Mouse (Mus musculus) cerebellum, postnatal 25 days (tissue): ENCODE measurements around the gene Rreb1.

Source experiments
- DNase-seq, 2 experiments: peaks; one replicate each; pipeline ENCODE4 v3.0.0; 2021; ENCODE audit warnings: mixed read lengths in 2 of 2

Gene Rreb1

DNA sequence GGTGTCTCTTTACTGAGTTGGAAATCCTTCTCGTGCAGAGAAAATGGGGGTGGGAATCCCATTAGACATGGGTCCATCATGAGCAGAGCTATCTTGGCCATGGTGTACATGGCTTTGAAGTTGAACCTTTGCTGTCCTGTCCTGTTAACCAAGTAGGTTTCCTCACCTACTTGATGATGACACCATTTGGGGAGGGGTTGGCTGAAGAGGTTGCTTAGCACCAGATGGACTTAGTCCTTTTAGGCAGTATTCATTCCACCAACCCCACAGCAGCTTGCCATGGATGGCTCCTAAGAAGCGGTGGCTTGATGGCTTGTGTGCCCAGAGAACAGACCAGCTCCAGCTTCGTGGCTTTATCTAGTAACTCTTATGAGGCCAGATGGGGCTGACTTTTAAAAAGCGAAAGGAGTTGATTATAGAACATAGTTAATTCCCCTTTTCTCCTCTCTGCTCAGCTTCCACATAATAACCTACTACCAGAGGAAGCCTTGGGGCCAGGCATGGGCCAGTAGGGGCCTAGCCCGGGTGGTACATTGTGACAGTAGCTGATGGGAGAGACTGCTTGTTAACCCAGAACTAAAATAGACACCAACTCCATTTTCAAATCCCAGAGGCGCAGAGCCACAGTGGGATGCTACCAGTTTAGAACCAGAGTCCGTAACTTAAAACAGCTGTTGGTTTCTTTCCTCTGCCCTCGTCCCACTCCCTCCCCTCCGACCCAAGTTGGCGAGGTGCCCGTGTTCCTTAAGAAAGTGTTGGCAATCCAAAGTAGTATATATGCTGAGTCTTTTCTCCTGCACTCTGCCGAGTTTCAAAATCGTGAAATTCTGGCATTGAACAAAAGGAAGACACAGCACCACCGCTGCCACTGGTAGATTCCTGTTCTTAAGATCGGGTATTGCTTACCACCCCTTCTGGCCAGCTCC is 140.4 kb downstream of the Rreb1 start:
- DNase-seq, result no peak

DNA sequence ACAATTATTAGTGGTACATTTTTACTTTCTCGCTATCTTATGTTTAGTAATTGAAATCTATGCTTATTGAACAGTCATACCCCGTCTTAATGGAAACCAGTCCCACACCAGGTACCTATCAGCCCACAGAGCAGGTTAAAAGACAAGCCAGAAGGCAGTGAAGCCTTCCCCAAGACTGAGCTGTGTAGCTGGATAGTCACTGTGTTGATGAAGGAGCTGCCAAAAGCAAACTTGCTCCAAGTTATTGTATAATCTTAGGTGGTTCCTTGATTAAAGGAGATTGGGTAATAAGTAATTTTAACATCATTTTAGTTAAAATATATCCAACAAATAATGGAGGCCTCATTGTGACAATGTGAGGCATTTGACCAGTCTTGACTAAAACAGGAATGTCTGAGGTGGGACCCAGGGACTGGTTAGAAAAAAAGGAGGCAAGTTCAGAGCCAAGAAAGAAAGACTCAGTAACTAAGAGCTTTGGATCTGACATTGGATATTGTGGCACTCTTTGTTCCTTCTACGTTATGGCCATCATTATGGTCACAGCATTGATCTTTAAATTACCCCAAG is 141.6 kb downstream of the Rreb1 start:
- DNase-seq, result no peak

DNA sequence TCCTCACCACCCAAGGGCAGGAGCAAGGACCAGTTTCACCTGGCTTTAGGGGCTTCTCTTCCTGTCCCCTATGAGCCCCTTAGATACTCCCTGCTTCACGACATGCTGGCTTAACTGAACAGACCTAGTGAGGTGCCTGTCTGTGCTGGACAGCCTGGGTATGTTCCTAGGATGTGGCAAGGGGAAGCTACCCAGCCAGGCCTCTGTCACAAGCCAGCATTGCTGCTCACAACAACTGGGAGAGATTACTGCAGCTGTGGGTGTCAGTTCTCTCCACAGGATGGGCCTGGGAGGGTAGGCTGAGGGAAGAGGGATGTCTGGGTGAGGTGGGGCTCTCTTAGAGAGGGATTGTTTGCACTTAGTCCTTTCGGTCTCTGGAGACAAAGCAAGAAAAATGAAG is 142.5 kb downstream of the Rreb1 start:
- no peak for DNase-seq

DNA sequence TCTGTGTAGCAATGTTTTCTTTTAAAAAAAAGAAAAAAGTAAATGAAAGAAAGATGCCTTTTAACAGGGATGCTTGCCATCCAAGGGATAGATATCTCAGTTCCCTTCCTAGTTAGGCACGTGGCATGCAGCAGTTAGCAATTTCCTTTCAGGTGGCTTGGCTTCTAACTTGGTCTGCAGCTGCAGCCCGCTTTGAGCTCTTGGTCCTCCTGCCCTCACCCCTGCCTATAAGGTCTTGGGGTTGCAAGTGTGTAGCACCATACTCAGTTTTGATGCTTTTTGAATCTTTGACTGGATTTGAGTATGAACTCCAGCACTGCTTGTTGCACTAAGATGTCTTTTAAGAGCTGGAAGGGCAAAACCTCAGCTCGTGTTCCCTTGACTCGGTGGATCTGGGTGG is 144.9 kb downstream of the Rreb1 start:
- no peak for DNase-seq

DNA sequence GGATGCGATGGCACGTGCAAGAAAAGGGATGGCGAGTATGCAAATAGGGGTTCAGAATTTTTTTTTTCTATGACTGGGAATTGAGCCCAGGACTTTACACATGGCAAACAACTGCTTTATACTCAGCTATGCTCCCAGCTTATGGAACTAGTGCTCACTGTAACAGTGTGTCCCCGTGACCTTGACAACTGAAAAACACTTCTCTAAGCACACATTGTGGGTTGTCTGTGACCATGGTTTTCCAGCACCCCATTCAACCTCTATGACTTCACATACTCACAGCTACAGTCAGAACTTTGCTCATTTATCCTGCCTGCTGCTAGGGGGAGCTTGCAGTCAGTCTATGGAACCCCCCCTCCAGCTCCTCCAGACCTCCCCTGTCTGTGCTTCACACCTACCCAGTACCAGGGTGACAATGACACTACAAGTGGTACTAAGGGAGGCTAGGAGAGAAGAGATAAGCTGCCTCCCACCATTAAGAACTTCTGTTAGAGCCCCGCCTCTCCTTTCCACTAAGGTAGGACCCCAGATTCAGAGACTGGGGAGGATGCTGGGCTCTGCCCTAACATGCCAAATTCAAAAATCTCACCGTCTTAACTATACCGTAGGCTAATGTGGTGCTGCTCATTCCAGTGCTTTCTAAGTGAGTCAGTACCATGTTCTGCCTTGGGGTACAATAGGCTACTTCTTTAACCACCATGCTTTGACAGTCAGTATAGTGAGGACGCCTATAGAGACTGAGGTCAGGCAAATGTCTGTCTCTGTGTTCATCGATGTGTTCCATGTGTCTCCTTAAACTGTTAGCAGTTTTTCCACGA is 145.7 kb downstream of the Rreb1 start:
- no peak for DNase-seq

DNA sequence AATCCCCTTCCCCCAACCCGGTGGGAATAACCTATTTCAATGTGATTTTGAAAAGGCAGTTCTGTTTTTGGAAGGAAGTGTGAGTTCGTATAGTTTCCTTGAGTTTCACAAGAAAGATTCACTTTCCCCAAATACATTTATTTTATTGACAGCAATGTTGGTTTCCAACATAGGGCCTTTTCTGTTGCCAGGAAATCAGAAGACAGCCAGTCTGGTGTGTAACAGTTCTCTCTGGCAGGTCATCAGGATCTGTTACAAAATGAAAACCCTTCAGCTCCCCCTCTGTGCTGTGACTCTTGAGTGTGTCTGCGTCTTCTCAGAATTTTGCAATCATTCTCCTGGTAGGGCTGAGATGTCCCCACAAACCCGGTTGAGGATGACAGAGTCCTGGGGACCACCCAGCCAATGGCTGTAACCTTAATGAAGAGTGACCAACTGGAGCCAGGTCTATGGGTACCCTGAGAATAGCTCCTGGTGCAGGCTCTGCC is 146.3 kb downstream of the Rreb1 start:
- DNase-seq, result no peak

DNA sequence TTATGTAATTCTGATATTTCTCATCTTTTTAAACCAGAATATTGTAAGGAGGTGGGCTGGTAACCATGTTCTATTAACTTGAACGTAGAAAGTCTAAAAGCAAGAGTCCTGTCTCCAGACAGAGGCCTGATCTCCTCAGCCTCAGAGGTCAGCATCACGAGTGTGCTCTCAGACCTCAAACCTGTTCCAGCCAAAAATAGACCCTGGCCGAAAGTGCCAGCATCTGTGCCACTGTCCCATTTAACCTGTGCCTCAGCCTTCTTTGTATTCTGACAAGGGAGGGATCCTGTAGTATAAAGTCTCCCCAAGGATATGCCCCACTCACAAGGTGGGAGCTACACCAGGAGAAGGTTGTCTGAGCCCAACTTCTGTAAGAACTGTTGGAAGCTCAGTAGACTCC is 148.2 kb downstream of the Rreb1 start:
- no peak for DNase-seq

DNA sequence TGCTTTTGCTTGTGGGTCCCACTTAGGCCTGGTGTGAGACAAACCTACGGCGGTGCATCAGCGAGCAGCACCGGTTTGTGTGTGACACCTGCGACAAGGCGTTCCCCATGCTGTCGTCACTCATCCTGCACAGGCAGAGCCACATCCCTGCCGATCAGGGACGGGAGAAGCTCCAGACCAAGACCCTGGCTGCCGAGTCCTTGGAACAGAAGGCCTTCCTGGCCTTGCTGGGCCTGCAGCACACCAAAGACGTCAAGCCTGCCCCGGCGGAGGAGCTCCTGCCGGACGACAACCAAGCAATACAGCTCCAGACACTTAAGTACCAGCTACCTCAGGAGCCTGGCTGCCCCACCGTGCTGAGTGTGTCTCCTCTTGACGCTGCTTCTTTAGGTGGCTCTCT is 151.3 kb downstream of the Rreb1 start:
- DNase-seq, result no peak

DNA sequence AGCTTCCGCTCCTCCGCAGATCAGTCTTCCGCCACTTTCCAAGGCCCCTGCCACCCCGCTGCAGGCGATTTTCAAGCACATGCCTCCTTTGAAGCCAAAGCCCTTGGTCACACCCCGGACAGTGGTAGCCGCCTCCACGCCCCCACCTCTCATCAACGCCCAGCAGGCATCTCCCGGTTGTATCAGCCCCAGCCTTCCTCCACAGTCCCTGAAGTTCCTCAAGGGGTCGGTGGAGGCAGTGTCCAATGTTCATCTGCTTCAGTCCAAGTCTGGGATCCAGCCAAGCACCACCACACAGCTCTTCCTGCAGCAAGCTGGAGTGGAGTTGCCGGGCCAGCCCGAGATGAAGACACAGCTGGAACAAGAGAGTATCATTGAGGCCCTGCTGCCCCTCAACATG is 151.9 kb downstream of the Rreb1 start:
- DNase-seq, result no peak

DNA sequence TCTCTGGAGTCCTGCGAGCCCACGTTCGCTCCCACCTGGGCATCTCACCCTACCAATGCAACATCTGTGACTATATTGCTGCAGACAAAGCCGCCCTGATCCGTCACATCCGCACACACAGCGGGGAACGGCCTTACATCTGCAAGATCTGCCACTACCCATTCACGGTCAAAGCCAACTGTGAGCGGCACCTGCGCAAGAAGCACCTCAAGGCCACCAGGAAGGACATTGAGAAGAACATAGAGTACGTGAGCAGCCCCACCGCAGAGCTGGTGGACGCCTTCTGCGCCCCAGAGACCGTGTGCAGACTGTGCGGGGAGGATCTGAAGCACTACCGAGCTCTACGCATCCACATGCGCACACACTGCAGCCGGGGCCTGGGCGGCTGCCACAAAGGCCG is 152.4 kb downstream of the Rreb1 start:
- no peak for DNase-seq

DNA sequence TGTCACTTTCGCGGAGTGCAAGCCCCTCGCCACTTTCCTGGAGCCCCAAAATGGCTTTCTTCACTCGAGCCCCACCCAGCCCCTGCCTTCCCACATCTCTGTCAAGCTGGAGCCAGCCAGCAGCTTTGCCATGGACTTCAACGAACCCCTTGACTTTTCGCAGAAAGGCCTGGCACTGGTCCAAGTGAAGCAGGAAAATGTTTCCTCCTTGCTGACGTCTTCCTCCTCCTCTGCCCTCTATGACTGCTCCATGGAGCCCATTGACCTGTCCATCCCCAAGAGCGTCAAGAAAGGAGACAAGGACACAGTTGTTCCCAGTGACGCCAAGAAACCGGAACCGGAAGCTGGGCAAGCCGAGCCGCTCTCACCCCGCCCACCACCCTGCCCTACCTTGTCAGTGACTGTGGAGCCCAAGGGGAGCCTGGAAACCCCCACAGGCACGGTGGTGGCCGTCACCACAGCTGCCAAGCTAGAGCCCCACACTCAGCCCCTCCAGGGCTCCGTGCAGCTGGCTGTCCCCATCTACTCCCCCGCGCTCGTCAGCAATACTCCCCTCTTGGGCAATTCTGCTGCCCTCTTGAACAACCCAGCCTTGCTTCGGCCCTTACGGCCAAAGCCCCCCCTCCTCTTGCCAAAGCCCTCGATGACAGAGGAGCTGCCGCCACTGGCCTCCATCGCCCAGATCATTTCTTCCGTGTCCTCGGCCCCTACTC is 153.2 kb downstream of the Rreb1 start:
- DNase-seq, result no peak

DNA sequence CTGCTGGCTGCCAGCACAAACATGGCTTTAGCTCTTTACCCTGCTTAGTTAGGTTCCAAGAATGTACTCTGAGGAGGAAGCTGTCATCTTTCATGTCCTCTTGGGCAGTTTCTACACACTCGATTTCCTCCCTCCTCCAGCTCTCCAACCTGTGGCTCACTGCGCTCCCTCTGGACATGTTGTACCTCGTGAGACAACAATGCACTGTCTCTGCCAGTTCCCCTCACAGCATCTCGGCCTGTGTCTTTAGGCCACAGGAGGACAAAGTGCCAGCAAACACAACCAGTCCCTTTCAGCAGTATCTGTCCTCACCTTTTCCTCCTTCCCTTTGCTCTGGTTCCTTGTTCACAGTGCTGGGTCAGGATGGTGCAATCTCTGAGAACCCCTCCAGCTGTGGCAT is 155.9 kb downstream of the Rreb1 start:
- DNase-seq, result no peak

DNA sequence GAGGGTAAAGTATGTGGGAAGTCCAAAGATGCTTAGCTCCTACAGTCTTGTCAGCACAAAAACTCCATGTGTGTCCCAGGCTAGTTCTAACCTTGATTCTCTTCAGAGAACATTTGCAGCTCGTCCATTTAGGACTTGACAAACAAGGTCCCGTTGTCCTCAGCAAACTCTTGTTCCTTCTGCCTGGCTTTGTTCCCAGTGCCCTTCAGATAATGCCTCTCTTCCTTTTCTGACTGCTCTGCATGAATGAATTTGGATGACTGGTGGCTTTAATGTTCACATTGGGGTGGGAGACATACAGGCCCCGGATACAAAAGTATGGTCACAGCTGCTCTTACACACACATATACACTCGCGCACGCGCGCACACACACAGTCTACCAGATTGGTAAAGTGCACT is 156.7 kb downstream of the Rreb1 start:
- DNase-seq, result no peak

DNA sequence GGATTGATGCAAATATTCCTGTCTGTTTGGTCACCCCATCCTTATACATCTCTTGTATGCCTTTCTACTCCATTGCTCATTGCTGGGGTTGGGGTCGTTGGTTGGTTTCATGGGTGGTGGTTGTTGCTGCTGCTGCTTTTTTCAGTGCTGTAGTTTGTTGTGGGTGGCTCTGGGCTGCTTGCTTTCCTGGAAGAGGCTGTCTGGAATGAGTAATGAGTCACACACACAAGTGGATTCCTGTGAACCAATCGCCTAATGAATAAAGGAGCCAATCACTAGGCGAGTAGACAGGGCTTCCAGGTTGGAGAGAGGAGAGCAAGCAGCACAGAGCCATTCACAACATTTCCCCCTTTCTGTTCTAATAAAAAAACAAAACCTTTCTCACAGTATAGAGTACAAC is 158.2 kb downstream of the Rreb1 start:
- DNase-seq, result no peak

DNA sequence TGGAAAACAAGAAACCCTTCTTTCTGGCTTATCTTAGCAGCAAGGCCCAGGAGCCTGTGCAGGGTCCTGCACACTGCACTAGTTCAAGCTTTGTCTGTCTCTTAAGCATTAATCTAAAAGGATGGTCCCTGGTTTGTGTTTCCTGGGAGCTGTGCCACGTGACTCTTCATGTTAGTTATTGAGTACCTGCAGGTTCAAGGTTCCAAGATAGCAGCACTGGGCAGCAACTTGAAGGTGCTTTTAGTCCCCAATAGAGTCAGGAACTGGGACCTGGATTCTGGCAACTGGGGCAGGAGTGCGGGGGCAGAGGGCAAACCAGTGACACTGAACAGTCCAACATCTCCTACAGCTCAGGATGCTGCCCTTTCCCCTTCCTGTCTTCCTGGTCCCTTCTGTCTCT is 162.0 kb downstream of the Rreb1 start:
- no peak for DNase-seq

DNA sequence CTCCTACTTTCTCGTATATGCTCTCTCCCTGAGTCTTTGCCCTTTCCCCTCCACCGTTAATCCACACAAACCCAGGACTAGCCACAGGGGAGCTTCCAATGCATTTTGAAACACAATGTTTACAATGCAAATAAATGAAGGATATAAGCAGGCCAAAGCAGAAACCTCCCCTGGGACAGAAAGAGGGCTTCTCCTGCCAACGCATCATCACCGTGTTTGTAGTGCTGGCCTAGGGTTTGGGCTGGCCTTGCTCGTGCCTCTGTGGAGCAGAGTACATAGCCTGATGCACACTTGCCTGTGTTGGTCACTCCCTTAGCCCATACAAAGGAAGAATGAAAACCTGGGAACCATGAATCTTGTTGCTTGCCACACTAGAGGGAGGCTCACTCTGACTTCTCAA is 162.4 kb downstream of the Rreb1 start:
- no peak for DNase-seq

DNA sequence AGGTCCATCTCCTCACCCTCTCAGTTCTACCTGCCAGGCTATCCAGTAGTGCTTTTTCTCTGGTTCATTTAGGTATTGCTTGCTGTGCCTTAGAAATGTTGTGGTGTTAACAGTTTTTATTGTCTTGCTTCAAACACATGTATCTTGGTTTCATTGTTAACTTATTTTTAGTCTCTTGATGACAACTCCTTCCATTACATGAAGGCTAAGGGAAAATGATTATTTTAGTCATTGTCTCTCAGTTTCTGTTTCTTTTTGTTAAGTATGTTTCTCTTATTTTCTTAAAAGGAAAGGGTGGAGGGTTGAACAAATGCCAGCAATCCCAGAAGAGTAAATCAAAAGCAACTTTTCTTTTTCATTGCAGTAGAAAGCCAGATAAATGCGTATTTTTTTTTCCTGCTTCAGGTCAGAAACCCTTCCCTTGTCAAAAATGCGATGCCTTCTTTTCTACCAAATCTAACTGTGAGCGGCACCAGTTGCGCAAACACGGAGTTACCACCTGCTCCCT is 163.0 kb downstream of the Rreb1 start:
- no peak for DNase-seq

DNA sequence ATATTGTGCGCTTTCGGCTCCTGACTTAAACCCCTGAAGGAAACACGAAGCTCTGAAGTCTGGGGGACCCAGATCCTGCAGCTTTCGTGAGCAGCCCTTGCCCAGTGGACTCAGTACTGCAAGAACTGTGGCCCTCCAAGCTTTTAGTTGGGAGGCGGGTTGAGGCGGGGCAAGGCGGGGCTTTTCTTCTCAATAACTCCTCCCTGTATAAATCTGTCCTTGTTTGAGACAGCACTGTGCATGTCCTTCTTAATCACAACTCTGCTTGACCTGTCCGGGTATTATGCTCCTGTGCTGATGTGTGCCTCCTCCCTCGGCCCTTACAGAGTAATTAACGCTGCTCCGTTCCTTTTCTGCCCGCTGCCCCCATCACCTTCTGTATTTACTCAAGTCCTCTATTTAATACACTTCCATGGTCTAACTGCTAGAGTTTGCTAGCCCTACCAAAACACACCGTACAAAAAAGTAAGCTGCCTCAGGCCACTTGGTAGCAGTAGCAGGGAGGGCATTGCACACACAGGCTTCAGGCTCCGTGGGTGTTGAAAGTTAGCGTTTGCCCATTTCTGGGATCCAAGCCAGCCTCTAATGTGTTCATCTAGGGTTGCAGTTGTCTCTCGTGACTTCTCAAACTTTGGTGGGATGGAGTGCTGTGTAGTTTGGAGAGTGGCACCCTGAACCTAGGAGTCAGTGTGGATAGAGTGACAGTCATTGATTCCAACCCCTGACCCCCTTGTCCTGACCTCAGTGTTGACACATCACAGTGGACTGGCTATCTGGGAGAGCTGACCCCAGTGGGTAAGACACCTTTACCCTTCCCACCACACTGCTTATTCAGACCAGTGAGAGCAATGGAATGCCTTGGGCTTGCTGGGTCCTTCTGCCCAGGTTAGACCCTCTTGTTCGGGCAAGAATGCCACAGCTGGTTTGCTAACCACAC is 164.0 kb downstream of the Rreb1 start:
- DNase-seq, result no peak

DNA sequence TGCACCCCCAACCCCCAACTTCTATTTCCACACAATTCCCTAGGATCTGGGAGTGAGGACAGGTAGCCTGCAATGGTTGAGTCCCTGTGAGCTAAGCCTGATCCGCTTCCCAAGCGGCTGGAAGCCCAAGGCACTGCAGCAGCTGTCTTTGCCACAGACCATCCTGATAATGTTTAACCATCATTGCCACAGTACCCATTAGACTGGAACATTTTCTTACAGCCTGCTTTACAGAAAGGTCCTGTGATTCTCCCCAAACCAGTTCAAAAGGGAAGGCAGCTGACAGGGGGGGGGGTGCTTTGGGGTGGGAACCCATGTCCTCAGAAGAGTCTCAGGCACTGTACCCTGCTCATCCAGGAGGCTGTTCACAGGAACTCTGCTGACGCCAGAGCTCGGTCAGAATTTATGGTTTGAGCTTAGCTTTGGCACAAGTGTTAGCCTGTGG is 164.7 kb downstream of the Rreb1 start:
- DNase-seq, result no peak

DNA sequence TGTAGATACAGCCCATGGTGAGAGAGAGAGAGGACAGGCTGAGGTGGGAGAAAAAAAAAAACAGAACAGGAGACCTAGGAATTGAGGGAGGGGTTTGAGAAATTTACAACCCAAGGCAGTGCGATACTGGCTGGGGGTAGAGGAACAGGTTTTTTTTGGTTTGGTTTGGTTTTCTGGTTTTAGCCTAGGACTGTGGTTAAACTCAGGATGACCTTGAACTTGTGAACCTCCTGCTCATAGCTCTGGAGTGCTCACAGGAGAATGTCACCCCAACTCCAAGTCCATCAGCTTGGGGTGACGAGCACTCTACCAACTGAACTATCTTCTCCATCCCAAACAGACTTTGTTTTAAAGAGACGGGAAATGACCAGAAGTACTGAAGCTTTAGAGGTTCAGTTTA is 165.3 kb downstream of the Rreb1 start:
- DNase-seq, result no peak

DNA sequence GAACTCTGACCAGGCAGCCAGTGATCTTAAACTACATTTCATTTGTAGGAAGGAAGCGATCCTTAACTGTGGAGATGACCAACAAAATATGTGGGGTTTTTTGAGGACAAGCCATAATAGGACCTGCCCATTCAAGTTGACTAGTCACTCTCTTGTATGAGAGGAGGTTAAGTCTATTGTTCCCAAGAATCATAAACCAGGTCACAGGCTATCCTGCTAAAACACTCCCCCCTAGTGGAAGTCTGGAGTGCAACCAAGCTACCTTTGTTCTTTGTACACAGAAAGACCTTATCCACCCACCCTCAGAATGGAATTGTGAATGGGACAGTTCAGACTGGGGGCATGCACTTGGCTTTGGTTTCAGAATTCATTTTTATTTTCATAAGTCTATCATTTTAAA is 166.1 kb downstream of the Rreb1 start:
- no peak for DNase-seq

DNA sequence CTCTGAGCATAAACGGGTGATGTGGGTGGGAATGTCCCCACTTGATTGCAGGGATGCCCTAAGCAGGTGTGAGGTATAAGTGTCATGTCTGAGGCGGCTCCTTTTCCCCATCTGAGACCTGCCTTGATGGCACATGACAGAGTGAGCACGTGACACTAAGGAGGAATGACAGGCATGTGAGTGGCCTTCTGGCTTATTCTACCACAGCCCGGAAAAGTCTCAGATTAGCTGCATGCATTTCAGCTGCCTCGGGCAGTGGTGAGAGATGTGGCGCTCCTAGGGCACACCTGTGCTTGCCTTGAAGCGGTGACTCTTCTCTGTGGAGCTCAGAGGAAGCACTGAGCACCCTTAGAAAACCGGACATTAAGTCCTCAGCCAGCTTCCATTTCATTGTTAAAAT is 167.2 kb downstream of the Rreb1 start:
- DNase-seq, result no peak
